Mouse (Mus musculus) heart, embryonic 11.5 days (tissue): ENCODE results near the gene Hist1h4f. TPM values are rescaled to one million over a fixed set of nuclear protein-coding genes. Genes with fewer than 3 reads are reported as not detected.
"Not testable (repeated sequence)": the region's sequence is repeated elsewhere in the genome, so short reads cannot be mapped to it uniquely, and the experiment has no call there.

Source experiments
- ATAC-seq: fragments of 200-750 bp; cut with Nextera tagmentation; replicated peaks from 2 replicates; pipeline ENCODE4 v1.8.0; 2017; ENCODE audit warnings: moderate library complexity; ENCODE audit not compliant: insufficient number of reproducible peaks, low FRiP score, low TSS enrichment
- H3K27ac ChIP-seq: fragments of 300-500 bp; sonication (generic); 2 replicates; pipeline ENCODE4 v1.5.1; 2014; ENCODE audit warnings: mild to moderate bottlenecking, low read depth, low read length
- H3K27me3 ChIP-seq: fragments of 300-500 bp; sonication (generic); 2 replicates; pipeline ENCODE4 v1.6.1; 2014; ENCODE audit warnings: mild to moderate bottlenecking, low read length, mixed read lengths; ENCODE audit not compliant: control insufficient read depth, insufficient read depth
- H3K36me3 ChIP-seq: fragments of 300-500 bp; sonication (generic); 2 replicates; pipeline ENCODE4 v1.6.1; 2014; ENCODE audit warnings: mild to moderate bottlenecking, low read length, moderate library complexity, mixed read lengths; ENCODE audit not compliant: control insufficient read depth, insufficient read depth
- H3K4me1 ChIP-seq: fragments of 300-500 bp; sonication (generic); 2 replicates; pipeline ENCODE4 v1.6.1; 2014; ENCODE audit warnings: low read length; ENCODE audit not compliant: control insufficient read depth, insufficient read depth
- H3K4me2 ChIP-seq: fragments of 300-500 bp; sonication (generic); 2 replicates; pipeline ENCODE4 v1.6.1; 2014; ENCODE audit warnings: mild to moderate bottlenecking, moderate library complexity
- H3K4me3 ChIP-seq: fragments of 300-500 bp; sonication (generic); 2 replicates; pipeline ENCODE4 v1.5.1; 2014; ENCODE audit warnings: low read depth, low read length
- H3K9ac ChIP-seq: fragments of 300-500 bp; sonication (generic); 2 replicates; pipeline ENCODE4 v1.6.1; 2014; ENCODE audit warnings: mild to moderate bottlenecking, low read depth, low read length, moderate library complexity
- H3K9me3 ChIP-seq: fragments of 300-500 bp; sonication (generic); replicated peaks from 2 replicates; pipeline ENCODE4 v1.6.1; 2016; ENCODE audit warnings: low read length; ENCODE audit not compliant: control insufficient read depth
- WGBS: fragments of 180-500 bp; shearing (Covaris S2); extraction: QIAGEN DNeasy Blood & Tissue Kit; methylation state at CpG from one replicate; pipeline ENCODE4 v1.1.7; 2014; ENCODE audit not compliant: insufficient replicate concordance; 5-methylcytosine and 5-hydroxymethylcytosine counted together
- polyA plus RNA-seq: library from polyadenylated mRNA; unstranded; fragments of >200 nt; fragmentation: Nextera tagmentation; extraction: Ambion mirVana; gene quantifications from 2 replicates; pipeline ENCODE4 v1.2.1, GENCODE M21; 2014

Hist1h4f gene
- not detected in 2 replicates for polyA plus RNA-seq

- peak within 1 kb of the TSS; percentile 89 for H3K27ac ChIP-seq
These were observed at the start of gene Hist1h4f for GRCm38 (mm10) chr13:23551146-23551834. Gene Hist1h4f, minus strand, starts transcription at chr13:23551648.

GRCm38 (mm10) chr13:23597957-23598356, 46.5 kb upstream of the Hist1h4f start:
- Histone ChIP-seq H3K4me2 (no peak overlapping the region), H3K36me3 (no peaks in the 10 kb centered on the region), H3K9ac (no peak overlapping the region), H3K4me1 (peaks cover 5% of the 10 kb centered on the region; the same call in 1 of the 2 replicates), H3K4me3 (no peak overlapping the region), H3K27me3 (no peaks in the 10 kb centered on the region), H3K27ac (no peak overlapping the region), H3K9me3 (no peaks in the 10 kb centered on the region)
- ATAC-seq: no peak
- 6% methylated on average over 9 of the region's 9 CpGs for WGBS

More at GRCm38 (mm10) chr13:23551146-23551834, at the start of gene Hist1h4f:
- H3K4me3 ChIP-seq: peak within 1 kb of the TSS; percentile 47
- H3K4me1 ChIP-seq, H3K9me3 ChIP-seq, H3K36me3 ChIP-seq, H3K27me3 ChIP-seq: not testable (repeated sequence)
- under 1% methylated on average over 43 of the region's 47 CpGs for WGBS
- peak within 1 kb of the TSS; percentile 71 for H3K4me2 ChIP-seq
- peak; percentile 79 for ATAC-seq
- peak within 1 kb of the TSS; percentile 77 for H3K9ac ChIP-seq

- no peak overlapping the region for H3K4me2 ChIP-seq
- no peak for ATAC-seq
- no peaks in the 10 kb centered on the region for H3K27me3 ChIP-seq
- H3K4me1 ChIP-seq: peaks cover 5% of the 10 kb centered on the region; the same call in 1 of the 2 replicates
- no peak overlapping the region for H3K4me3 ChIP-seq
- H3K27ac ChIP-seq: no peak overlapping the region
- no peaks in the 10 kb centered on the region for H3K36me3 ChIP-seq
- H3K9me3 ChIP-seq: no peaks in the 10 kb centered on the region
- no peak overlapping the region; the same call in 1 of the 2 replicates for H3K9ac ChIP-seq
- WGBS: 73% methylated on average over 7 of the region's 7 CpGs
These were observed 44.3 kb upstream of the Hist1h4f start for GRCm38 (mm10) chr13:23595622-23596372.

GRCm38 (mm10) chr13:23595185-23595584, 43.7 kb upstream of the Hist1h4f start:
- WGBS: 65% methylated on average over 2 of the region's 2 CpGs
- no peak overlapping the region for H3K4me2 ChIP-seq
- ATAC-seq: no peak

GRCm38 (mm10) chr13:23593051-23593770, 41.8 kb upstream of the Hist1h4f start:
- ATAC-seq: no peak
- no peak overlapping the region for H3K27ac ChIP-seq

More at GRCm38 (mm10) chr13:23595185-23595584, 43.7 kb upstream of the Hist1h4f start:
- peaks cover 5% of the 10 kb centered on the region; the same call in 1 of the 2 replicates for H3K4me1 ChIP-seq
- H3K9ac ChIP-seq: no peak overlapping the region
- H3K9me3 ChIP-seq: no peaks in the 10 kb centered on the region
- no peaks in the 10 kb centered on the region for H3K36me3 ChIP-seq
- H3K27ac ChIP-seq: no peak overlapping the region
- H3K4me3 ChIP-seq: no peak overlapping the region
- no peaks in the 10 kb centered on the region for H3K27me3 ChIP-seq

GRCm38 (mm10) chr13:23592614-23593013, 41.2 kb upstream of the Hist1h4f start:
- H3K27ac ChIP-seq: no peak overlapping the region
- peaks cover 5% of the 10 kb centered on the region; the same call in 1 of the 2 replicates for H3K4me1 ChIP-seq
- H3K9ac ChIP-seq: no peak overlapping the region
- 89% methylated on average over 7 of the region's 7 CpGs for WGBS
- H3K4me3 ChIP-seq: no peak overlapping the region
- no peaks in the 10 kb centered on the region for H3K27me3 ChIP-seq
- H3K9me3 ChIP-seq: no peaks in the 10 kb centered on the region
- no peaks in the 10 kb centered on the region for H3K36me3 ChIP-seq
- no peak for ATAC-seq
- H3K4me2 ChIP-seq: no peak overlapping the region

More at GRCm38 (mm10) chr13:23593051-23593770, 41.8 kb upstream of the Hist1h4f start:
- Histone ChIP-seq H3K9ac (no peak overlapping the region), H3K36me3 (no peaks in the 10 kb centered on the region), H3K9me3 (no peaks in the 10 kb centered on the region), H3K27me3 (no peaks in the 10 kb centered on the region), H3K4me3 (no peak overlapping the region), H3K4me1 (peaks cover 5% of the 10 kb centered on the region; the same call in 1 of the 2 replicates), H3K4me2 (no peak overlapping the region)
- WGBS: 60% methylated on average over 5 of the region's 5 CpGs

GRCm38 (mm10) chr13:23591886-23592285, 40.4 kb upstream of the Hist1h4f start:
- not testable (repeated sequence) for H3K36me3 ChIP-seq

GRCm38 (mm10) chr13:23591206-23591605, 39.8 kb upstream of the Hist1h4f start:
- WGBS: 88% methylated on average over 7 of the region's 7 CpGs
- no peak overlapping the region for H3K9ac ChIP-seq
- ATAC-seq: no peak

More at GRCm38 (mm10) chr13:23591886-23592285, 40.4 kb upstream of the Hist1h4f start:
- H3K9ac ChIP-seq, H3K27ac ChIP-seq, H3K27me3 ChIP-seq, H3K4me2 ChIP-seq, ATAC-seq, H3K4me1 ChIP-seq, H3K4me3 ChIP-seq, H3K9me3 ChIP-seq: not testable (repeated sequence)
- WGBS: 65% methylated on average over 7 of the region's 7 CpGs

More at GRCm38 (mm10) chr13:23591206-23591605, 39.8 kb upstream of the Hist1h4f start:
- Histone ChIP-seq H3K4me3 (no peak overlapping the region), H3K36me3 (no peaks in the 10 kb centered on the region), H3K27ac (no peak overlapping the region), H3K27me3 (no peaks in the 10 kb centered on the region), H3K9me3 (no peaks in the 10 kb centered on the region), H3K4me2 (no peak overlapping the region), H3K4me1 (peaks cover 10% of the 10 kb centered on the region)
